Comparison of ENCODE assay signal across 8 mouse cellular contexts in the genomic region with DNA sequence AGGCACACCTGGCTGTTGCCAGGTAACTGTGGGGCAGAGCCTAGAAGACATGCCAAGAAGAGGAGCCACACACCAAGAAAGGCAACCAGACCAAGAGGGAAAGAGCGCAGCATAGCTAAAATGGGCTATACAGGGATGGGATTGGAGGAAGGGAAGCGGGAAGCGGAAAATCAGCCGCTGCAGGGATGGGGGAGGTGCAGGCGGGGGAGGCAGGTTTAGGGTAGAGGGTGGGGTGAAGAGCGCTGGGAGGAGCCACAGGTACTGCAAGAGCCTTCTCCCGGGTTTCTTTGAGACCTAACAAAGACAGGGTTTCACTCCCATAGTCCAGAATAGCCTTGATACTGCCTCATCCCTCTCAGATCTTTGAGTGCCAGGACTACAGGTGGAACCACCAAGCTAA. TPM values are rescaled to one million over a fixed set of nuclear protein-coding genes. Genes with fewer than 3 reads are reported as not detected.
A peak's percentile ranks its signal among the peaks of the same experiment; 100 is the strongest.
DNase-seq lines count a peak whose midpoint lies in the region; ATAC-seq lines count a peak whose summit lies in the region.

No protein-coding gene starts in this region.

- peaks cover 4% of the 10 kb centered on the region; the same call in 1 of the 2 replicates for H3K27me3 ChIP-seq in forebrain, embryonic 12.5 days

- 6% methylated on average over 7 of the region's 7 CpGs for WGBS in forebrain, embryonic 12.5 days

- no peak overlapping the region for H3K9ac ChIP-seq in forebrain, embryonic 12.5 days

- no peaks in the 10 kb centered on the region for H3K36me3 ChIP-seq in forebrain, embryonic 12.5 days (replicated peaks)

- no peak for ATAC-seq in forebrain, embryonic 12.5 days (ENCODE audit: low FRiP score)
- no peak for ATAC-seq in erythroblast, adult 5-6 weeks (replicated peaks; ENCODE audit: low FRiP score, poor library complexity, severe bottlenecking)

- H3K4me3 ChIP-seq in forebrain, embryonic 12.5 days (replicated peaks), result no peak overlapping the region

- 0 out of 2 replicates have a peak, but pooled peaks cover 2% of the 10 kb centered on the region for H3K9me3 ChIP-seq in forebrain, embryonic 12.5 days

- peak overlapping the region; percentile 24; the same call in 1 of the 2 replicates for H3K4me2 ChIP-seq in forebrain, embryonic 12.5 days

- DNase-seq in kidney, postnatal 10 days, result peak; percentile 43
- DNase-seq in kidney, adult 9 months, result no peak
- peak; percentile 45 for DNase-seq in liver
- peak; percentile 25 for DNase-seq in right cerebral cortex, postnatal 4 days
- DNase-seq in retina, postnatal 1 day, result no peak
- DNase-seq in adrenal gland, postnatal 4 days (ENCODE audit: low spot score in 2 of 2), result no peak

- H3K27ac ChIP-seq in forebrain, embryonic 12.5 days, result no peak overlapping the region

- H3K4me1 ChIP-seq in forebrain, embryonic 12.5 days, result peaks cover 3% of the 10 kb centered on the region; the same call in 1 of the 2 replicates

RNA-seq across cellular contexts. Expression of a gene that starts 22.4 kb away (rescaled TPM):
- 656 and 658 TPM in 2 replicates for polyA plus RNA-seq in forebrain, embryonic 12.5 days (2016; fragmentation: Nextera tagmentation; extraction: Ambion mirVana)
- total RNA-seq in erythroblast, adult 5-6 weeks (2015; ENCODE audit: low replicate concordance), result 231 and 263 TPM in 2 replicates
- total RNA-seq in erythroblast, adult 5-6 weeks (2017; ENCODE audit: low replicate concordance), result 732 and 764 TPM in 2 replicates
- 100 to 1,000 TPM; 590 to 658 TPM for total RNA-seq in adrenal gland, postnatal 4 days (2021)

RNA-seq across cellular contexts. Expression of a gene that starts 45.6 kb away (rescaled TPM):
- 0.99 and 1.4 TPM in 2 replicates for polyA plus RNA-seq in forebrain, embryonic 12.5 days (2016; fragmentation: Nextera tagmentation; extraction: Ambion mirVana)
- total RNA-seq in erythroblast, adult 5-6 weeks (2015; ENCODE audit: low replicate concordance), result not detected in 2 replicates
- total RNA-seq in erythroblast, adult 5-6 weeks (2017; ENCODE audit: low replicate concordance), result not detected in 2 replicates
- 10 to 100 TPM in 1 of 2 experiments, 1 to 10 TPM in 1; 2.1 to 33.7 TPM for total RNA-seq in adrenal gland, postnatal 4 days (2021)

Comparison
In these comparisons a context has a peak if more than half of its experiments do, and no peak if none do; other contexts are left out.
1. DNase-seq: peak in kidney, postnatal 10 days (single experiment), liver (single experiment) and right cerebral cortex, postnatal 4 days (single experiment); none in kidney, adult 9 months (single experiment), retina, postnatal 1 day (single experiment) and adrenal gland, postnatal 4 days (0 of 2).